Mouse (Mus musculus): ENCODE data around the gene Zfp941. TPM values are rescaled to one million over a fixed set of nuclear protein-coding genes. Genes with fewer than 3 reads are reported as not detected.
"Not testable (repeated sequence)": the region's sequence is repeated elsewhere in the genome, so short reads cannot be mapped to it uniquely, and the experiment has no call there.

Gene Zfp941
- total RNA-seq, 2 experiments from 2014 or later = 0.12 to 0.16 TPM

DNA sequence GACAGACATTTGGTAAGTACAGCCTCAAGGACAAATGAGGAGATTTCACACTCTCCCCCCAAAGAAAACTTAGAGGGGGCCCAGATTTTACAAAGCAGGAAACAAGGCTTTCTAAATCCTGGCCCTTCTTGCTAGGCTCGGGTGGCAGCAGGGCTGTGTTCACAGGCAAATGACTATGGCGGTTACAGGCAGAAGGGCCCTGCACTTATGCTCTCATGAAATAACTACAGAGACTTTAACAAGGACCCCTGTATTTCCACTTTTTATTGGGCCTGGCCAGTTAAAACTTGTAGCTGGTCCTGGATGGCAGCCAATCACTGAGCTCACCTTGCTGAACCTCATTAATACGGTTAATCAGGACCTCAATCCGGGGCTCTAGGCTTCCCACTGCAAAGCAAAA lies 41.4 kb downstream of the Zfp941 start:
- DNase-seq = no peak

- DNase-seq = no peak
Observed at GRCm38 (mm10) chr7:140765888-140766739, 55.9 kb downstream of the Zfp941 start.

DNA sequence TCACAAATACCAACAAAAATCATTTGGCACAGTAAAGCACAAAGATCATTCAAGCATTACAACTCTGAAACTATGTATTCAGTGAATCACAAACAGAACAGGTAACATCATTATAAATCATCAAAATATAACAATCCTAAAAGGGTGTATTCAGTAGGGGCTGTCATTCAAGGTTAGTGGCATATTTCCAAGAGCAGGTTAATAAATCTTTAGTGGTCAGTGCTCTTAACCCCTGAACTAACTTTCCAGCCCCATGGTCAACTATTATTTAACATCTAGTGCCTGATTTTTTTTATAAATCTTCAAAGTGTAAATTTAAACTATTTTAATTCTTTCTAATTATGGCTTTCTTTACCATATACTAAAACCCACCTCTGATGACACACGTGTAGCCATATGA lies 56.6 kb downstream of the Zfp941 start:
- DNase-seq = not testable (repeated sequence)

DNA sequence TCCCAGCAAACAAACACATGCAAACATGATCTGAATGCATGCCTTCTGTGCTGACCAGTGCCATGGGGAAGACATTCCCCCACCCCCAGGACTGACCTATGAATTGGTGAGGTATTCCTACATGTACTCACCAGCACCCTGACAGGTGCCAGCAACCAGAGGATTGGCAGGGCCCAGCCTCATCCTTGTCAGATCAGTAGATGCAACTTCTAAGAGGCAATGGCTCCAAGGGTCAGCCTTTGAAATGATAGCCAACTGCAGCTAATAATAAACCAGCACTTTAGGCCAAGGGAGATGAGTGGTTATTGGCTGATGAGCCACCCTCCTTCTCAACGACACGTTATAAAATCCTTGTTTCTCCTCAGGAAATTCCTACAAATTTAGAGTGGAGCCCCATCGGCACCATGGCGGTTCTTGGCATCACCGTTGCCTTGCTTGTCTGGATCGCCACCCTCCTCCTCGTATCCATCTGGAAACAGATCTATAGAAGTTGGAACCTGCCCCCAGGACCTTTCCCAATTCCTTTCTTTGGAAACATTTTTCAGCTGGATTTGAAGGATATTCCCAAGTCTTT lies 58.4 kb downstream of the Zfp941 start, which contains the start of gene Cyp2e1:
TSS of gene Cyp2e1 (plus strand) at position 293 of the 574 bp plus-strand sequence.
- no peak for DNase-seq

DNA sequence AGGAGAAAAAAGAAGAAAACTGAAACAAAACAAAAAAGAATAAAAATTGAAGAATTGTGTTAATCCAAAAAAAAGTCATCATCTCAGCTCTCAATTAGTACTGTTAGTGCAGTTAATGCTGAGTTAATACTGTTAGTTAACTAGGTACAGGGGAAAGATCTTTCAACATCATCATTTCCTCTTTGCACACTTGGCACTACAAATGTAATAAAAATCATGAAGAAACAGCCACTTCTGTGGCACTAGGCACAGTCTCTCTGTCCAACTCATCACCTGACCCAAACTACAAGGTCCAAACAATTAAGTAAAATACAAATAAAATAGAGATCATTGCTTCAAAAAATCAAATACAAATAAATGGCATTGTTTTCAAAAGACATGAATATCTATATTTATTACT lies 61.3 kb downstream of the Zfp941 start:
- no peak for DNase-seq

Other genes starting within 250 kb of the Zfp941 start
- not detected for gene Olfr46, start 220.9 kb downstream of the Zfp941 start, total RNA-seq (2021)
- gene Olfr61, start 193.2 kb downstream of the Zfp941 start, total RNA-seq (2021) = not detected
- not detected for gene Olfr53, start 175.7 kb downstream of the Zfp941 start, total RNA-seq (2021)
- gene Olfr539, start 162.2 kb downstream of the Zfp941 start, total RNA-seq (2021) = not detected
- not detected for gene Olfr45, start 140.2 kb downstream of the Zfp941 start, total RNA-seq (2021)
- gene Olfr541, start 124.9 kb downstream of the Zfp941 start, total RNA-seq (2021) = not detected
- 1 to 10 TPM in 1 of 2 experiments, under 1 TPM in 1; 0.19 to 1.3 TPM for gene Cyp2e1, start 58.4 kb downstream of the Zfp941 start, total RNA-seq (2021)
- gene Syce1, start 34.3 kb downstream of the Zfp941 start, total RNA-seq (2021) = not detected
- not detected for gene Urah, start 12.8 kb upstream of the Zfp941 start, total RNA-seq (2021)
- not detected for gene Scgb1c1, start 23.4 kb upstream of the Zfp941 start, total RNA-seq (2021)
- not detected for gene Odf3, start 25.6 kb upstream of the Zfp941 start, total RNA-seq (2021)
- gene Gm45785, start 34.2 kb upstream of the Zfp941 start, total RNA-seq (2021) = not detected
- 10 to 100 TPM; 19.4 to 27.7 TPM for gene Ric8a, start 34.8 kb upstream of the Zfp941 start, total RNA-seq (2021)
- 10 to 100 TPM; 12.3 to 13.6 TPM for gene Bet1l, start 35.4 kb upstream of the Zfp941 start, total RNA-seq (2021)
- 100 to 1,000 TPM; 104 to 105 TPM for gene Psmd13, start 59.8 kb upstream of the Zfp941 start, total RNA-seq (2021)
- 10 to 100 TPM; 16.3 to 19.1 TPM for gene Sirt3, start 60.1 kb upstream of the Zfp941 start, total RNA-seq (2021)
- 1,000 to 10,000 TPM in 1 of 2 experiments, 100 to 1,000 TPM in 1; 998 to 1,003 TPM for gene Cox8b, start 78.3 kb upstream of the Zfp941 start, total RNA-seq (2021)
- gene Nlrp6, start 98.7 kb upstream of the Zfp941 start, total RNA-seq (2021) = not detected
- gene Pgghg, start 119.2 kb upstream of the Zfp941 start, total RNA-seq (2021) = 10 to 100 TPM in 1 of 2 experiments, 1 to 10 TPM in 1; 7.6 to 13.1 TPM
- 1 to 10 TPM in 1 of 2 experiments, under 1 TPM in 1; 0.54 to 6.9 TPM for gene Ifitm5, start 128.1 kb upstream of the Zfp941 start, total RNA-seq (2021)
- gene Gm45717, start 133.8 kb upstream of the Zfp941 start, total RNA-seq (2021) = not detected
- 100 to 1,000 TPM; 142 to 180 TPM for gene Ifitm2, start 133.8 kb upstream of the Zfp941 start, total RNA-seq (2021)
- 1 to 10 TPM; 2.1 to 3.7 TPM for gene Ifitm1, start 145.0 kb upstream of the Zfp941 start, total RNA-seq (2021)
- 10 to 100 TPM; 54.7 to 70.0 TPM for gene Ifitm3, start 188.6 kb upstream of the Zfp941 start, total RNA-seq (2021)
- gene Ifitm6, start 195.7 kb upstream of the Zfp941 start, total RNA-seq (2021) = under 1 TPM; 0.49 to 0.84 TPM
- not detected for gene Gm17387, start 207.0 kb upstream of the Zfp941 start, total RNA-seq (2021)
- under 1 TPM; 0.11 to 0.38 TPM for gene B4galnt4, start 238.9 kb upstream of the Zfp941 start, total RNA-seq (2021)

All from gastrocnemius, postnatal 10 days (tissue).